Comparison of ENCODE assay signal across 7 mouse cellular contexts in the genomic region with DNA sequence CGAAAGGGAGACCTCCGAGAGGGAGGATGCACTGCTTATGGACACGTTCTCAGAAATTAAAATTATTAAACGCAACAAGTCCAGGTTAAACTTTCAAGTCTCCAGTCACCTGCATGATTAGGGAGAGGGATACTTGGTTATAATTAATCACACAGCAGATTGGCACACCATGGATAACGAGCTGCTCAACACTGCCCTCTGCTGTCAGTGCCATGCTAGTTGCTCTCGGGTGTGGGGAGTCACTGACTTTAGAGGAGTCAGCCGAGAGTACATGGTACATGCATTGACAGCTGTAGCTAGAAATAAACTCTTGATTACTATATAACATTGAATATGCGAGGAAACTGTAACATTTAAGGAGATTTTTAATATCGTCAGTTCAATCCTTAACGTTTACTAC.
DNase-seq lines count a peak whose midpoint lies in the region; ATAC-seq and TF ChIP-seq lines count a peak whose summit lies in the region.

No protein-coding gene starts in this region.

- H3K4me3 ChIP-seq in MEL (ENCODE audit: control insufficient read depth in 1 of 2, insufficient read depth in 1 of 2, low read depth in 2 of 2, low read length in 2 of 2): no peak overlapping the region
- H3K4me3 ChIP-seq in bone marrow macrophage, adult 2 months (ENCODE audit: insufficient read depth, low read length): no peak overlapping the region
- no peak overlapping the region for H3K4me3 ChIP-seq in forebrain, embryonic 16.5 days (replicated peaks; ENCODE audit: low read length)

- H3K4me1 ChIP-seq in MEL (ENCODE audit: control insufficient read depth in 1 of 2, insufficient read depth in 2 of 2, low read length in 2 of 2): no peaks in the 10 kb centered on the region
- no peaks in the 10 kb centered on the region for H3K4me1 ChIP-seq in bone marrow macrophage, adult 2 months (ENCODE audit: control insufficient read depth, insufficient read depth, low read length)
- H3K4me1 ChIP-seq in forebrain, embryonic 16.5 days (replicated peaks; ENCODE audit: control insufficient read depth, insufficient read depth, low read length): no peaks in the 10 kb centered on the region

- WGBS in forebrain, embryonic 16.5 days: 54% methylated on average over 10 of the region's 10 CpGs

- peak; percentile 11 for TF ChIP-seq RAD21 in MEL (IDR thresholded peaks at IDR 0.05; ENCODE audit: low read depth, low read length)

- H3K27ac ChIP-seq in MEL (ENCODE audit: control insufficient read depth, low read depth, low read length): no peak overlapping the region
- H3K27ac ChIP-seq in bone marrow macrophage, adult 2 months (ENCODE audit: insufficient read depth, low read depth, low read length): no peak overlapping the region
- no peak overlapping the region for H3K27ac ChIP-seq in forebrain, embryonic 16.5 days (ENCODE audit: low read length)

- no peaks in the 10 kb centered on the region for H3K9me3 ChIP-seq in MEL (replicated peaks; ENCODE audit: insufficient read depth, low read length)
- H3K9me3 ChIP-seq in forebrain, embryonic 16.5 days (ENCODE audit: control insufficient read depth, low read length): no peaks in the 10 kb centered on the region

- no peak for TF ChIP-seq EP300 in MEL (IDR thresholded peaks at IDR 0.05; ENCODE audit: low read depth in 1 of 2, low read length in 2 of 2)

- intact Hi-C loops in left cerebral cortex, postnatal 14 days (cut with DNase I): no loop called here

- H3K4me2 ChIP-seq in forebrain, embryonic 16.5 days (ENCODE audit: low read length): no peak overlapping the region

- peak; percentile 36; the same call in 1 of the 2 replicates for ATAC-seq in forebrain, embryonic 16.5 days

- H3K9ac ChIP-seq in MEL (ENCODE audit: control insufficient read depth, low read depth, low read length, poor library complexity, severe bottlenecking): no peak overlapping the region
- H3K9ac ChIP-seq in forebrain, embryonic 16.5 days (replicated peaks; ENCODE audit: low read depth, low read length): no peak overlapping the region

- no peaks in the 10 kb centered on the region for H3K79me2 ChIP-seq in MEL (ENCODE audit: control insufficient read depth, insufficient read depth, low read length, poor library complexity)

- TF ChIP-seq CTCF in MEL (IDR thresholded peaks at IDR 0.05 in 2 of 3, conservative IDR thresholded peaks at IDR 0.05 in 1 of 3; ENCODE audit: control insufficient read depth in 1 of 3, insufficient read depth in 1 of 3, low read depth in 2 of 3, low read length in 3 of 3, poor library complexity in 1 of 3, severe bottlenecking in 1 of 3): peak; percentile 36 to 59 (median 54)
- TF ChIP-seq CTCF in bone marrow macrophage, adult 2 months (IDR thresholded peaks at IDR 0.05; ENCODE audit: low read depth, low read length): peak; percentile 27; the same call in 1 of the 2 replicates

- H3K36me3 ChIP-seq in MEL (ENCODE audit: control insufficient read depth in 1 of 2, insufficient read depth in 2 of 2, low read length in 2 of 2): no peaks in the 10 kb centered on the region
- no peaks in the 10 kb centered on the region for H3K36me3 ChIP-seq in forebrain, embryonic 16.5 days (ENCODE audit: control insufficient read depth, insufficient read depth)

- no peaks in the 10 kb centered on the region for H3K27me3 ChIP-seq in MEL (ENCODE audit: control insufficient read depth in 1 of 2, insufficient read depth in 2 of 2, low read length in 2 of 2)
- no peaks in the 10 kb centered on the region for H3K27me3 ChIP-seq in forebrain, embryonic 16.5 days (replicated peaks; ENCODE audit: control insufficient read depth, insufficient read depth, low read length)

- TF ChIP-seq POLR2A in MEL (IDR thresholded peaks at IDR 0.05; ENCODE audit: control insufficient read depth in 1 of 2, insufficient read depth in 1 of 2, low read depth in 1 of 2, low read length in 2 of 2, poor library complexity in 1 of 2): no peak
- no peak for TF ChIP-seq POLR2A in bone marrow macrophage, adult 2 months (IDR thresholded peaks at IDR 0.05; ENCODE audit: borderline replicate concordance, low read depth, low read length)

- peak; percentile 28 to 45 for DNase-seq in left cerebral cortex, postnatal 14 days (ENCODE audit: low spot score in 2 of 2)
- DNase-seq in left cerebral cortex, adult 8-10 months (ENCODE audit: low spot score in 2 of 2): no peak
- DNase-seq in MEL (ENCODE audit: low read depth, low spot score): peak; percentile 22
- DNase-seq in lung, adult 18-20 months: peak; percentile 26 to 37
- peak; percentile 19 to 66 for DNase-seq in spleen, postnatal 10 days (ENCODE audit: low spot score in 2 of 2)

TF ChIP-seq in MEL, 35 proteins besides CTCF, POLR2A, EP300 and RAD21:
- TF ChIP-seq TCF12 (IDR thresholded peaks at IDR 0.05; ENCODE audit: low read depth, low read length): no peak
- peak; percentile 45 for TF ChIP-seq SMC3 (IDR thresholded peaks at IDR 0.05; ENCODE audit: low read depth, low read length)
- TF ChIP-seq MAX (IDR thresholded peaks at IDR 0.05; ENCODE audit: low read length): no peak

Comparison
In these comparisons a context has a peak if more than half of its experiments do, and no peak if none do; other contexts are left out.
1. DNase-seq: peak in left cerebral cortex, postnatal 14 days (2 of 2), MEL (single experiment), lung, adult 18-20 months (2 of 2) and spleen, postnatal 10 days (2 of 2); none in left cerebral cortex, adult 8-10 months (0 of 2).